Mouse (Mus musculus) brain, embryonic 14.5 days (tissue): ENCODE data around the gene Syt13.

Source experiments
- CTCF ChIP-seq: fragments of 200-500 bp; IDR thresholded peaks from 2 replicates; pipeline ENCODE4 v1.5.1; 2012; ENCODE audit warnings: inconsistent platforms, mild to moderate bottlenecking, moderate library complexity, borderline replicate concordance; ENCODE audit not compliant: insufficient read depth, insufficient read length; ENCODE audit errors: extremely low read depth
- POLR2A ChIP-seq: fragments of 200-500 bp; IDR thresholded peaks from 2 replicates; pipeline ENCODE4 v1.6.1; 2012; ENCODE audit warnings: mild to moderate bottlenecking, inconsistent platforms, borderline replicate concordance; ENCODE audit not compliant: poor library complexity, insufficient read depth, insufficient read length, severe bottlenecking; ENCODE audit errors: extremely low read depth

GRCm38 (mm10) chr2:92971536-92971935 is 56.6 kb downstream of the Syt13 start:
- no peak for TF ChIP-seq POLR2A
- no peak for TF ChIP-seq CTCF
